Mouse (Mus musculus) mesoderm, embryonic 11.5 days (tissue): ENCODE data around the gene Mtnr1b.

Experiments used
- DNase-seq: peaks from one replicate; pipeline ENCODE4 v3.0.0-alpha.2; 2012; ENCODE audit warnings: low read depth, low spot score

Mtnr1b gene

DNA sequence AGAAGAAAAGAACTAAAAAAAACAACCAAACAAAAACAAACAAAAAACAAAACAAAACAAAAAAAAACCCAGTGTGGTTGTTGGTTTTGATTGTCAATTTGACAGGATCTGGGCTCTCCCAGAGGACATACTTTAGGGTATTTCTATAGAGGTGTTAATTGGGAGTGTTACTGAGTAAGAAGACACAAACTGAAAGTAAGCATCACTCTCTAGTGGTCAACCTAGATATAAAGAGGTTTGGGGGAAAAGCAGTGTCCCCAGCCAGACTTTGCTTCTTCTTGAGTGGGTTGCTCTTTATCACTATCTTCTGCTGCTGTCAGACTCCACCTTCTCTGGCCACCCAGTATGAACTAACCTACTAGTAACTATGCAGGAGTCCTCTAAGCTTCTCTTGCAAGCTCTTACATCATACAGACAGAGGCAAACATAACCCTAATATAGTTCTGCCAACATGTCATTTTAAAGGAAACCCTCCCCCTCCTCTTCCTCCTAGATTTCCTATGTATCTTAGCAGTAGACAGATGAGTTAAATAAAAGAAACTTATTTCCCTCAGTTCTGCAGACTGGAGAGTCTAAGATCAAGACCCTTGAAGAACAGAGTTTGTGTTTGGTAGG lies 71.8 kb downstream of the Mtnr1b start:
- no peak for DNase-seq

DNA sequence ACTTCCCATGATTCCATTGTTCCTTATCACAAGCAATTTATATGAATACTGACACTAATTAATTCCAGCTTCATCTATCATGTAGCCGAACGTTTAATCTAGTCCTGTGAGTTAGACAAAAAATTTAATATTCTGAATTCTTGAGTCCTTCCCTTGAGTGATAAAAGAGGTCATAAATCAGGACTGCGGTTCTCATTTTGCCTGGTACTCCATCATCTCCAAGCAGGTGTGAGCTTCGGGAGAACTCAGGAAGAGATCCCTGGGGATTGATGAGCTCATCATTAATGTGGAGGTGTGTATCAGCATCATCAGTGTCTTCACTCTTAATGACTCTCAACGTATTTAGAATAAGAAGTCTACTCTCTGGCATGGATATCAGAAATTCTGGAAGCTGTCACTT lies 74.0 kb downstream of the Mtnr1b start:
- no peak for DNase-seq

DNA sequence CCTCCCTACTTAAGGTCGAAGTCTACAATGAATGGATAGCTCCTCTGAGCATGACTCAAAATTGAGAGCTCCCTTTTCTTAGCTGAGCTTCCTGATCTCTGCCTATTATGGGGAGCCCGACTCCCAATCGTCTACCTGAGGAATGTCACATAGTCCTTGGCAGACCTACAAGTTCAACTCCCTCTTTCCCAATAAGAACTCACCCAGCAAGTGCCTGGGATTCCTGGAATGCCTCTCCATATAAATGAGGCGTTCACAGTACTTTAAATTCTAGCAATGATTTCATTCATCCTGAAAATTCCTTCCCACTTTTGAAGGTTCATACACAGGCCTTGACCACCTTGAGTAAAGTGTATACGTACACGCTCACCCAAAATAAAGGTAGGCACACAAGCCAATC lies 79.9 kb downstream of the Mtnr1b start:
- no peak for DNase-seq

DNA sequence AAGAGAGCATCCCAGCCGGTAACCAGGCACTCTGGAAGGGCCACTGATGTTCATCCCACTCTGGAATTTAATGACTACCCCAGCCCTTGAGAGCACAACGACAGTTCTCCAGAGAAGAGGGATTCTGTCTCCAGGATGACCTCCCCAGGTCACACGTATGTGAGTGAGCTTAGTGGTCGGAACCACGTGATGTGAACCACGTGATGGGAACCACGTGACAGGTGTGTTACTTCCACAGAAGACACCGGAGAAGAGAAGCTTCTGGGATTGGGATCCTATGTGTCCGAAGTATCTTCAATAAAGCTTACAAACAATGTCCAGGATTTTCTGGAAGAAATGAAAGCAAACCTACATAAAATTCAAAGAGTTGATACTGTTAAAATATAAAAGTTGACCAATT lies 82.3 kb downstream of the Mtnr1b start:
- no peak for DNase-seq

DNA sequence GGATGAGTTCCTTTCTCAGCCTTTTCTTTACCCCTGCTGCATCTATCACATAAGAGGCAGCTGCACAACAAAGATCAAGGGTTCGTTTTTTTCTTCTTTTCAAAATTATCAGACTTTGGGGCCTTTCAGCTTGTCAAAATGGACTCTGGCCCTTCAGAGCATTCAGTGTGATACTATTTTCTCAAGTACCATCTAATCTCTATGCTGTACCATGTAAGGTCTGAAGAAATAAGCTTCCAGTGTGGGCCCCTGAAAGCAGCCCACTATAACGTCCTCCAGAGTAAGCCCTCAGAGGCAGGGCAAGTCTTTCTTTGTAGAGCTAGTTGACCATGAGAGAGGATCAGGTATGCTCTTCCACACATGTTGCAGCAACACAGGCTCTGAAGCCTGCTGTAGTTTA lies 87.7 kb downstream of the Mtnr1b start:
- DNase-seq, result no peak

DNA sequence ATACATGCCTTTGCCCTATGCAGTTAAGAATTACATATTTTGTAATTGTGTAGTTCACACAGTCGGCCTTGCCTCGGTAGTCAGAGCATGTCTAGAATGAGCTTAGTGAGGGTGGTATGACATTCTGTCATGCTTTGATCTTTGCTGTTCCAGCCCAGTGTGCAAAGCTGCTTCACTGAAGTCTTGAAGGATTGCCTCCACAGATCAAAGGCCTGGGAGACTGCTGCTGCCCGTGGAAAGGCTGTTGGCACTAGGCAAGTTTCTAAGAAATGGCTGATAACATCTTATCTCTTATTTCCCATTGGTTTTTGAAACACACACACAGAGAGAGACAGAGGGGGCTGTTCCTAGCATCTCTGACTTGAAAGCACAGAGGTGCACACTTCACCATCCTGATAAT lies 88.2 kb downstream of the Mtnr1b start:
- no peak for DNase-seq

DNA sequence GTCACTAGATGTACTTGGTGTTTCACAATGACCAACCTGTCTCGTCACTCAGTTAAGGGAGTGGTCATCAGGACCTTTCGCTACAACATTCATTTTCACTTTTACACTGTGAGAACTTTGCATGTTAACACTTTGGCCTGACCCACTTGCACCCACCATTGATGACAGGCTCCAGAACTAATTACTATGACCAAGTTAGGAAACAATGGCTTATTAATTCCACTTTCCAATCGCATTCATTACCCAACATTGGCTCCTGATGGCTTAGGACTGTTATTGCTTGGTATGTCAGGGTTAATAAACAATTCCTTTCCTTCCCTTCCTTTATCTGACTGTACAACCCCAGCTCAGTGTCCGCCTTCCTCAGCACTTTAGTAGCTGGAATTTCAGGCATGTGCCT lies 92.4 kb downstream of the Mtnr1b start:
- DNase-seq, result no peak

DNA sequence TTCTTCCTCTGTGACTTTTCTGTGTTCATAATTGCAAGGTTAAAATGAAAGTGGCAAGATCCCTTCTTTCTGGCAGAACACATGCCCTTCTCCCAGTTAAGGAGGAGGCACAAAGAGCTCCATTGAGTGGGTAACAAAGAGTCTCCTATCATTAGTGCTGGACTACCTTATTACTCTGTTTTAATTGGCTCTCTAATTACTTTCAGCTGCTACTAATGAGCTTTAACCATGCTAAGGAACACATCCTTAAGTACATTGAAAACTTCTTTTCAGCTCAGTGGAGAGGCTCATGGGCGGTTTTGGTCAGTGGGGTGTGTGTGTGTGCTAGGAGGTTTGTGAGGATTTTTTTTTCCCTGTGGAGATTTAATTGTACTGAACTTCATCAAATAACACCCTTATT lies 99.4 kb downstream of the Mtnr1b start:
- no peak for DNase-seq
